Mouse (Mus musculus) forebrain, embryonic 15.5 days (tissue): ENCODE data around the gene Yju2. TPM values are rescaled to one million over a fixed set of nuclear protein-coding genes. Genes with fewer than 3 reads are reported as not detected.
"Not testable (repeated sequence)": the region's sequence is repeated elsewhere in the genome, so short reads cannot be mapped to it uniquely, and the experiment has no call there.

Source experiments
- ATAC-seq: fragments of 200-750 bp; cut with Nextera tagmentation; replicated peaks from 2 replicates; pipeline ENCODE4 v1.8.0; 2017; ENCODE audit warnings: mild to moderate bottlenecking, moderate TSS enrichment, moderate library complexity
- H3K27ac ChIP-seq: fragments of 300-500 bp; sonication (generic); replicated peaks from 2 replicates; pipeline ENCODE4 v1.5.1; 2015; ENCODE audit warnings: mild to moderate bottlenecking, inconsistent platforms
- H3K27me3 ChIP-seq: fragments of 300-500 bp; sonication (generic); 2 replicates; pipeline ENCODE4 v1.6.1; 2015; ENCODE audit warnings: inconsistent platforms
- H3K36me3 ChIP-seq: fragments of 300-500 bp; sonication (generic); 2 replicates; pipeline ENCODE4 v1.6.1; 2015; ENCODE audit warnings: mild to moderate bottlenecking, inconsistent platforms
- H3K4me1 ChIP-seq: fragments of 300-500 bp; sonication (generic); 2 replicates; pipeline ENCODE4 v1.6.1; 2015; ENCODE audit warnings: inconsistent platforms
- H3K4me2 ChIP-seq: fragments of 300-500 bp; sonication (generic); replicated peaks from 2 replicates; pipeline ENCODE4 v1.6.1; 2015; ENCODE audit warnings: mild to moderate bottlenecking, inconsistent platforms
- H3K4me3 ChIP-seq: fragments of 300-500 bp; sonication (generic); 2 replicates; pipeline ENCODE4 v1.5.1; 2015; ENCODE audit warnings: mild to moderate bottlenecking, inconsistent platforms
- H3K9ac ChIP-seq: fragments of 300-500 bp; sonication (generic); replicated peaks from 2 replicates; pipeline ENCODE4 v1.6.1; 2015; ENCODE audit warnings: mild to moderate bottlenecking, inconsistent platforms
- H3K9me3 ChIP-seq: fragments of 300-500 bp; sonication (generic); 2 replicates; pipeline ENCODE4 v1.6.1; 2016; ENCODE audit warnings: inconsistent platforms
- WGBS: fragments of 180-500 bp; shearing (Covaris S2); methylation state at CpG from one replicate; pipeline ENCODE4 v1.1.7; 2015; ENCODE audit warnings: mixed read lengths; 5-methylcytosine and 5-hydroxymethylcytosine counted together
- polyA plus RNA-seq: library from polyadenylated mRNA; unstranded; fragments of >200 nt; fragmentation: Nextera tagmentation; extraction: Ambion mirVana; gene quantifications from 2 replicates; pipeline ENCODE4 v1.2.1, GENCODE M21; 2015

Yju2 gene
- 25.2 and 27.8 TPM in 2 replicates for polyA plus RNA-seq

- Histone ChIP-seq H3K27ac (peak within 1 kb of the TSS; percentile 97), H3K36me3 (peaks cover 8% of the 10 kb centered on the region; the same call in 1 of the 2 replicates), H3K27me3 (0 out of 2 replicates have a peak, but pooled peaks cover 2% of the 10 kb centered on the region), H3K4me3 (peak within 1 kb of the TSS; percentile 55), H3K4me1 (peaks cover 40% of the 10 kb centered on the region), H3K9me3 (no peaks in the 10 kb centered on the region), H3K4me2 (peak within 1 kb of the TSS; percentile 66), H3K9ac (peak within 1 kb of the TSS; percentile 54)
- ATAC-seq: peak; percentile 93
- WGBS: under 1% methylated on average over 46 of the region's 46 CpGs
Measured at GRCm38 (mm10) chr17:55958918-55959728, at the start of gene Yju2. TSS of gene Yju2 (plus strand) at chr17:55959099.

GRCm38 (mm10) chr17:55931553-55932502 lies 27.1 kb upstream of the Yju2 start:
- peak; percentile 98 for ATAC-seq
- Histone ChIP-seq H3K4me2 (peak overlapping the region; percentile 55), H3K9me3 (0 out of 2 replicates have a peak, but pooled peaks cover 1% of the 10 kb centered on the region), H3K36me3 (no peaks in the 10 kb centered on the region), H3K4me1 (peaks cover 8% of the 10 kb centered on the region; the same call in 1 of the 2 replicates), H3K4me3 (peak overlapping the region; percentile 59), H3K27ac (peak overlapping the region; percentile 65), H3K9ac (peak overlapping the region; percentile 61), H3K27me3 (no peaks in the 10 kb centered on the region)
- WGBS: 1% methylated on average over 33 of the region's 33 CpGs

GRCm38 (mm10) chr17:55932635-55933034 lies 26.3 kb upstream of the Yju2 start:
- Histone ChIP-seq H3K4me2 (peak overlapping the region; percentile 55), H3K9me3 (0 out of 2 replicates have a peak, but pooled peaks cover 6% of the 10 kb centered on the region), H3K9ac (0 out of 2 replicates have a peak overlapping the region, but pooled peaks have one; percentile 33), H3K27me3 (no peaks in the 10 kb centered on the region), H3K4me1 (peaks cover 8% of the 10 kb centered on the region; the same call in 1 of the 2 replicates), H3K27ac (no peak overlapping the region), H3K36me3 (no peaks in the 10 kb centered on the region), H3K4me3 (peak overlapping the region; percentile 59)
- ATAC-seq: no peak
- WGBS: 69% methylated on average over 2 of the region's 2 CpGs

GRCm38 (mm10) chr17:55933191-55933590 lies 25.7 kb upstream of the Yju2 start:
- Histone ChIP-seq H3K4me3 (no peak overlapping the region), H3K9me3 (0 out of 2 replicates have a peak, but pooled peaks cover 6% of the 10 kb centered on the region), H3K27ac (no peak overlapping the region), H3K4me1 (peaks cover 8% of the 10 kb centered on the region; the same call in 1 of the 2 replicates), H3K9ac (no peak overlapping the region), H3K4me2 (no peak overlapping the region), H3K27me3 (no peaks in the 10 kb centered on the region), H3K36me3 (no peaks in the 10 kb centered on the region)
- 95% methylated on average over 15 of the region's 15 CpGs for WGBS
- no peak for ATAC-seq

GRCm38 (mm10) chr17:55944387-55944865 lies 14.5 kb upstream of the Yju2 start:
- H3K4me3 ChIP-seq: peak overlapping the region; percentile 54
- peak overlapping the region; percentile 67 for H3K4me2 ChIP-seq
- not testable (repeated sequence) for H3K4me1 ChIP-seq, ATAC-seq, H3K27me3 ChIP-seq, H3K9me3 ChIP-seq
- 37% methylated on average over 10 of the region's 10 CpGs for WGBS
- H3K9ac ChIP-seq: peak overlapping the region; percentile 62
- peak overlapping the region; percentile 94 for H3K27ac ChIP-seq
- peaks cover 11% of the 10 kb centered on the region for H3K36me3 ChIP-seq

- peak; percentile 98 for ATAC-seq
- under 1% methylated on average over 56 of the region's 56 CpGs for WGBS
- Histone ChIP-seq H3K9ac (peak overlapping the region; percentile 62), H3K4me3 (peak overlapping the region; percentile 54), H3K4me2 (peak overlapping the region; percentile 67), H3K27ac (peak overlapping the region; percentile 94)
- H3K27me3 ChIP-seq, H3K36me3 ChIP-seq, H3K9me3 ChIP-seq, H3K4me1 ChIP-seq: not testable (repeated sequence)
Measured at GRCm38 (mm10) chr17:55944866-55945682, 13.8 kb upstream of the Yju2 start.

GRCm38 (mm10) chr17:55945696-55946095 lies 13.2 kb upstream of the Yju2 start:
- 30% methylated on average over 5 of the region's 5 CpGs for WGBS
- ATAC-seq: no peak
- Histone ChIP-seq H3K4me3 (peak overlapping the region; percentile 54), H3K4me1 (peaks cover 7% of the 10 kb centered on the region), H3K9ac (peak overlapping the region; percentile 62), H3K4me2 (peak overlapping the region; percentile 67), H3K27me3 (no peaks in the 10 kb centered on the region), H3K9me3 (no peaks in the 10 kb centered on the region), H3K27ac (peak overlapping the region; percentile 94), H3K36me3 (no peaks in the 10 kb centered on the region; the same call in 1 of the 2 replicates)

GRCm38 (mm10) chr17:55948647-55949046 lies 10.3 kb upstream of the Yju2 start:
- Histone ChIP-seq H3K36me3 (no peaks in the 10 kb centered on the region), H3K27ac (no peak overlapping the region), H3K4me3 (no peak overlapping the region), H3K27me3 (no peaks in the 10 kb centered on the region), H3K9ac (no peak overlapping the region), H3K9me3 (no peaks in the 10 kb centered on the region), H3K4me2 (no peak overlapping the region), H3K4me1 (peaks cover 7% of the 10 kb centered on the region)
- ATAC-seq: no peak
- 94% methylated on average over 4 of the region's 4 CpGs for WGBS

- Histone ChIP-seq H3K27ac (no peak within 1 kb of the TSS), H3K27me3 (0 out of 2 replicates have a peak, but pooled peaks cover 3% of the 10 kb centered on the region), H3K4me2 (no peak within 1 kb of the TSS), H3K36me3 (no peaks in the 10 kb centered on the region), H3K9ac (no peak within 1 kb of the TSS), H3K4me3 (no peak within 1 kb of the TSS), H3K4me1 (peaks cover 5% of the 10 kb centered on the region), H3K9me3 (no peaks in the 10 kb centered on the region)
- 94% methylated on average over 2 of the region's 2 CpGs for WGBS
- no peak for ATAC-seq
Measured at GRCm38 (mm10) chr17:55949400-55949799, 9.5 kb upstream of the Yju2 start, which contains the start of gene Zfp119b. TSS of gene Zfp119b (minus strand) at chr17:55949500.

- Histone ChIP-seq H3K4me2 (no peak overlapping the region), H3K36me3 (no peaks in the 10 kb centered on the region), H3K9ac (no peak overlapping the region), H3K9me3 (no peaks in the 10 kb centered on the region), H3K4me1 (peaks cover 4% of the 10 kb centered on the region), H3K27me3 (0 out of 2 replicates have a peak, but pooled peaks cover 3% of the 10 kb centered on the region), H3K4me3 (no peak overlapping the region), H3K27ac (no peak overlapping the region)
- 80% methylated on average over 9 of the region's 9 CpGs for WGBS
- no peak for ATAC-seq
Measured at GRCm38 (mm10) chr17:55950601-55951000, 8.3 kb upstream of the Yju2 start.

GRCm38 (mm10) chr17:55952041-55952440 lies 6.9 kb upstream of the Yju2 start:
- Histone ChIP-seq H3K27ac (no peak overlapping the region), H3K4me2 (no peak overlapping the region), H3K4me3 (no peak overlapping the region), H3K4me1 (peaks cover 15% of the 10 kb centered on the region), H3K9me3 (no peaks in the 10 kb centered on the region), H3K27me3 (0 out of 2 replicates have a peak, but pooled peaks cover 3% of the 10 kb centered on the region), H3K9ac (no peak overlapping the region), H3K36me3 (no peaks in the 10 kb centered on the region)
- no peak for ATAC-seq
